Mouse (Mus musculus) left cerebral cortex, postnatal 14 days (tissue): Measurements from ENCODE around the gene Lmntd1. TPM values are rescaled to one million over a fixed set of nuclear protein-coding genes. Genes with fewer than 3 reads are reported as not detected.
A peak's percentile ranks its signal among the peaks of the same experiment; 100 is the strongest.

Source experiments
- DNase-seq, 2 experiments: peaks; one replicate each; pipeline ENCODE4 v3.0.0; 2021 to 2022; ENCODE audit warnings: low spot score in 2 of 2, mixed read lengths in 1 of 2
- intact Hi-C: fragments of 180-260 bp; cut with DNase I; formaldehyde crosslinking; loops from one replicate; pipeline ENCODE4 v1.15.1; 2025
- total RNA-seq, 2 experiments: library from RNA; stranded (reverse); gene quantifications; 2 replicates each; pipeline ENCODE4 v1.2.3; 2021

Lmntd1 gene
- total RNA-seq, 2 experiments from 2014 or later: 2.2 to 2.4 TPM

GRCm38 (mm10) chr6:145515859-145516581, 98.1 kb downstream of the Lmntd1 start:
- intact Hi-C loops: no loop called here
- DNase-seq: peak; percentile 12 to 28

DNA sequence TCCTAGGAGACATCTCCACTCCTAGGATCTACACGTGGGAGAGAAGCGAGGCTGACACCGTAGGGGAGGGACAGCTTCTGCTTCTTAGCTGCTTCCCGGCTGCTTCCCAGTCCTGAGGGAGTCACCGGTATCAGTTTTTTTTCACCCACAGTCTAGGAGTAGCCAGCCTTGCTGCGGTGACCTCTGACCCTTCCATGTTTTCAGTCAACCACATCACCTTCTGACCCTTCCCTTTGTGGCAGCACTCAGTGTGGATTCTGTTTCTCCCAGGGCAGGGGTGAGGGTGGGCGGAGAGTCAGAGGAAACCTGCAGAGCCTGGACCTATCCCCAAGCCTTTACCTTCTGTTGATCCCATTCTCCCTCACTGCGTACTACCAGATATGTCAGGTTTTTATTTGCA, 102.9 kb downstream of the Lmntd1 start:
- peak; percentile 15 to 17 for DNase-seq
- intact Hi-C loops: no loop called here

DNA sequence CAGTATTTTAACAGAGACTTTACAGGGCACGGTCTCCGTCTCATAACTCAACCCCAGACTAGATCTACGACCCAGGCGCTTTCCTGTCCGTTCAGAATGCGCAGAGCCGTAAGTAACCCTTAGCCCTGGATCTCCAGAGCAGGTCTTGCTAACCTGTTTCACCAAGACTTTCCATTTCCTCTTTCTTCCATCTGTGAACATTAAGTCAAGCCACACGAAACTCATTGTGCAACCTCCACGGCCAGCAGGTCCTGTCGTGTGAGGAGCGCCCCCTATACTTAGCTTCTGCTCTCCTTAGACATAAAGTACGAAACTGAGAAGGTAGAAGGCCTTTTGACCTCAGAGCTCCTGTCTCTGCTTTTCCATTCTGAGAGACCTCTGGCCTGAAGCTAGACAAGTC, 105.3 kb downstream of the Lmntd1 start:
- no peak for DNase-seq
- intact Hi-C loops: no loop called here

DNA sequence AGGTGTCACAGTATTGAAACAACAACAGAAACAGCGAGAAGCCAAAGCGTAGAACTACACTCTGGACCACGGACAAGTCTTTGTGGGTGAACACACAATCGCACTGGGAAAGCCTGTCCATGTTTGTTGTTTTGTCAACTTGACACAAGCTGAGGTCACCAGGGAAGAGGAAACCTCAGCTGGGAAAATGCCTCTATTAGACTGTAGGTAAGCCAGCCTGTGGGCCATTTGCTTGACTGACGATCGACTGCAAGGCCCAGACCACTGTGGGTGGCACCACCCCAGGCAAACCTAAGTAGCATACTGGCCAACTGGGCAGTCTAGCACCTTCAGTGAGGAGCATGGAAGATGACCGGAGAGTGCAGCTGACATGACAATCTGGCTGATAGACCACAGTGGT, 112.4 kb downstream of the Lmntd1 start:
- intact Hi-C loops: no loop called here
- DNase-seq: no peak

GRCm38 (mm10) chr6:145499574-145500546, 114.3 kb downstream of the Lmntd1 start:
- intact Hi-C loops: no loop called here
- DNase-seq: no peak

GRCm38 (mm10) chr6:145495731-145496130, 118.4 kb downstream of the Lmntd1 start:
- intact Hi-C loops: no loop called here
- no peak for DNase-seq

DNA sequence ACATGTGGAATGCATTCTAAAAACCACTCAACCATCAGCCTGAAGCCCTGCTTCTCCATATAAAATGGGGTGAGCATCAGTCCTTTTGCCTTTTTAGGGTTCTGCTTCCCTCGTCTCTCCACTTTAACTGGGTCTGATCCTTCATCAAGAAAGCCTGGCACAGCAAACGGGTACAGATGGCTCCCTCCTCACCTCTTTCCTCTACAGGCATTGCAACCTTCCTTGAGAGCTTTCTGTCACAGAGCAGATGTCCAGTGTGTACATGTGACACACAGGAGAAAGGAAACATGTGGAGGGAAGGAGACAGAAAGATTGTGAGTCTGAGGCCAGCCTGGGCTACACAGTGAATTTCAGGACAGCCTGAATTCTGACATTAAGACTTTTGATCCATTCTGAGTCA, 125.9 kb downstream of the Lmntd1 start:
- intact Hi-C loops: no loop called here
- DNase-seq: no peak

GRCm38 (mm10) chr6:145485986-145486605, 128.0 kb downstream of the Lmntd1 start:
- intact Hi-C loops: no loop called here
- DNase-seq: no peak

- intact Hi-C loops: no loop called here
- DNase-seq: no peak
Observed at GRCm38 (mm10) chr6:145483318-145483674, 130.8 kb downstream of the Lmntd1 start.

DNA sequence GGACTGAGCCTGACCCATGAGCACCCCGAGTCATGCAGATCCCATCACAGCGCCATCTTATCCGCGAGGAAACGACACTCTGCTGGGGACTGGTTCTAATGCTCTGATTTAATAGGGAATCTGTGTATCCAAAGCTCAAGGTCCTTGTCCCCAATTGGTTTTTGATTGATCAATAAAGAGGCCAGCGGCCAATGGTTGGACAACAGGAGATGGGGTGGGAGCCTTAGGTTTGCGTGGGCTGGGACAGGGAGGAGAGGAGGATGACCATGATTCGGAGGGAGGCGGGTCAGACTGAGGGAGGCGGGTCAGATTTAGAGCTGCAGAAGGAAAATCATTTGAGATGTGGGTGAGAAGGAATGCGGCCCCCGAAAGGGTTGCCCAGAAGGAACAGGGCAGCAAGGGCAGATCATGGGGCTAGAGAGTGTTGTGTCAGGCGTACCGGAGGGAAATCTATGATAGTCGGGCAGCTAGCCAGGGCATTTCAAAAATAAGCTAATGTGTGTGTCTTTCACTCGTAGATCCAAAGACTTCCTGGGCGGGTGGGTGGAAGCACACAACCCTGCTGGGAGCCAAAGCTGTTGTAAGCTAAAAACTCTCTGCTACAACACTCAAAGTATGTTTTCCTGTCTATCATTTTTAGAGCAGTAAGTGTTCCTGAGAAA, 131.3 kb downstream of the Lmntd1 start:
- intact Hi-C loops: no loop called here
- peak; percentile 17 to 20 for DNase-seq

DNA sequence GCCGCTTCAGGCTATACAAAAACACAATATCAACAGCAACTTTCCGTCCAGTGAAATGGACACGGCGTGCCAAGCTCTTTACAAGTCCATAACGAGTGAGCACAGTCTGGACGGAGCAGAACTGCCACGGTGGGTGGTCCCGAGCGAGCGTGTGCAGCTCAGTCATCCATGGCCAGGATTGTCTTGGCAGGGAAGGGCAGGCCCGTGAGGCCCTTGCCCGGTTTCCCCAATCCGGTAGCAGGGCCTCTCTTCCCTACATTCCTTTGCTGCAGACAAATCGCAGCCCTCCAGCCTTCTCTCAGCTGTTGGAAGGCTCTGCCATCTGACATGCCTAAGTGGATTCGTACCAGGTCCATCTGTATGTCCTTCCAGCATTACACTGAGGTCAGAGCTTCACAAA, 132.2 kb downstream of the Lmntd1 start:
- DNase-seq: no peak
- intact Hi-C loops: no loop called here

- intact Hi-C loops: no loop called here
- DNase-seq: no peak
Observed at GRCm38 (mm10) chr6:145478821-145479271, 135.3 kb downstream of the Lmntd1 start.

- no peak for DNase-seq
- intact Hi-C loops: no loop called here
Observed at GRCm38 (mm10) chr6:145477367-145477905, 136.7 kb downstream of the Lmntd1 start.

GRCm38 (mm10) chr6:145471638-145472247, 142.4 kb downstream of the Lmntd1 start:
- intact Hi-C loops: no loop called here
- no peak for DNase-seq

- no peak for DNase-seq
- intact Hi-C loops: no loop called here
Observed at GRCm38 (mm10) chr6:145469260-145469943, 144.7 kb downstream of the Lmntd1 start.

DNA sequence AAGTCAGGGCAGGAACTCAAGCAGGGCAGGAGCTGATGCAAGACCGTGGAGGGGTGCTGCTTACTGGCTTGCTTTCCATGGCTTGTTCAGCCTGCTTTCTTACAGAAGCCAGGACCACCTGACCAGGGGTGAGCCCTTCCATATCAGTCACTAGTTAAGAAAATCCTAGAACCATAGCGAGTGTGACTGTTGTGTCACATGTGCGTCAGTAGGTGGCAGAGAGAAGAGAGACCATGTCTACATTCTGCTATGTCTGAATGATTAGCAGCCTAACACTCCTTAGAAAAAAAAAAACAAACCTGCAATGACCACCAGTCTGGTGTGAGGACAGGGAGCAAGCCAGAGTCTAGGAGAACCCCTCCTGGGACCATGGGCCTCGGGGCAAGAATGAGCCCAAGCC, 150.1 kb downstream of the Lmntd1 start:
- no peak for DNase-seq
- intact Hi-C loops: no loop called here

- intact Hi-C loops: no loop called here
- no peak for DNase-seq
Observed at GRCm38 (mm10) chr6:145462677-145463245, 151.4 kb downstream of the Lmntd1 start.

DNA sequence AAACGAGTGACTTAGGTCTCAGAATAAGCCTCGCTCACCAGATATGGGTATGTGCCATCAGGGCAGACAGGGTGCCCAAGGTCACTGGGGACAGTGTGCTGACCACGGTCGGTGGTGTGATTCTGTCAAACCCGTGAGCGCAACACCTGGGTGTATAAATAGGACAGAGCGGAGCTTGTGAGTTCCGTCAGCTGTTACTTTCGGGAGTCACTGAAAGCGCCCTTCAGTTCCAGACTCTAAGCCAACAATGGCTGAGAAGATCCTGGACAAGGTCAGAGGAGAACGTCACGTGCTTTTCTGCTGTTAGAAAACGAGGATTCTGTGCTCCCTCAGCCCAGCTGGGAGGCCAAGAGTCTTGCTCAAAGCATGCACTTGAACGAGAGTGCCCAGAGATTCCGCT, 157.1 kb downstream of the Lmntd1 start:
- intact Hi-C loops: no loop called here
- DNase-seq: no peak
